Mouse (Mus musculus) NIH3T3 (cell line): ENCODE measurements at regions not wholly inside any gene's neighbourhood (a gene's known extent, or its start where the extent isn't known, plus 50 kb on each side); places are given as distances from the start of the nearest gene placed in this dataset.

Experiments
- DNase-seq: peaks from one replicate; pipeline ENCODE4 v3.0.0-alpha.2; 2012; ENCODE audit warnings: low read depth

DNA sequence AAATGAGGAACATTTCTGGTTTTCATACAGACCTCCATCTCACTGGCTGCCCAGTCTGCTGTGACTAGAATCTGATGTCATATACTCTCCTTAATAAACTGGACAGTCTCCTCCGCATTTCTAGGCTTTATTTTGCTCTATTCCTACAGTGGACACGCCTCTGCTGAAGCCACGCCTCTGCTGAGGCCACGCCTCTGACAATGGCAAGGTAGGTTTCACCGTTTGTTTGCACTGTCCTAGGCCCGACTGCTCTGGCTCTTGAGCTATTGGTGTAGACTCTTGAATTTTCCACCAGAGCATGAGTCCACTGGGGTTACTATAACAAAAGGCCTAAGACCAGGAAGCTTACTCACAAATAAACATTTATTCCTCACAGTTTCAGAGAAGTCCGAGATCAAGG is 69.8 kb upstream of the Pax2 start:
- no peak for DNase-seq

DNA sequence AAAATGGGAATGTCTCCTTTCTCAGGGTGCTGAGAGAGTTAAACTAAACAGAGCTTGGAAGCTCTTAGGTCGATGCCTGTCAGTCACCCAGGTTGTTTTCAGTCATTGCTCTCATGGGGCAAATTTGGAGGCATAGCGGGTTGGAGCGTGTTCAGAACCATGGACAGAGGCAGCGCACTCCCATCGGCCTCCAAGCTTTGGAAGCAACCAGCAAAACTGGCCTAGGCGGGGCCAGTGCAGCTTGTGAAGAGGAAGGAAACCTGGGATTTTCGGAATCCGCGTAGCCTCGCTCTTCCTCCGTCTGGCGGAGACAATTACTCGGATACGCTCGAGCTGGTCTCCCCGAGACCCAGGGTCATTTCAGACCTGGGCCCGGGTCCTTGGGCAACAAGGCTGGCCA is 63.4 kb upstream of the Pax2 start:
- peak; percentile 88 for DNase-seq

DNA sequence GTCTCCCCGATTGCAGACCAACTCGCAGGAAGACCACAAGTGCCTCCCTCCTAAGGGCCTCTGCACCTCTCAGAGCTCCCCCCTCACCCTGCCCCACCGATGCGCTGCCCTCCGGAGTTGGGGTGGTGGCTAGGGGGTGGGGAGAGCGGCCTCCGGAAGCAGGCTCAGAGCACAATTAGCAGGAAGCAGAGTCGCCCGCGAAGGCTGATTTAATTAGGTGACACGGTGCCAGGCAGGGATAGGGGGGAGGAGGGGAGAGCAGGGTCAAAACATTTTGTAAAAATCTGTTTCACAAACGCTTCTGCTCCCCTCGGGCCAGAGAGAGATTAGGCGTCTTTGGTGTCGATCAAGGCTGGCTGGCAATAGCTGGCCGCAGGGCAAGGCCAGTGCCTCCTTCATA is 63.0 kb upstream of the Pax2 start:
- DNase-seq = no peak

DNA sequence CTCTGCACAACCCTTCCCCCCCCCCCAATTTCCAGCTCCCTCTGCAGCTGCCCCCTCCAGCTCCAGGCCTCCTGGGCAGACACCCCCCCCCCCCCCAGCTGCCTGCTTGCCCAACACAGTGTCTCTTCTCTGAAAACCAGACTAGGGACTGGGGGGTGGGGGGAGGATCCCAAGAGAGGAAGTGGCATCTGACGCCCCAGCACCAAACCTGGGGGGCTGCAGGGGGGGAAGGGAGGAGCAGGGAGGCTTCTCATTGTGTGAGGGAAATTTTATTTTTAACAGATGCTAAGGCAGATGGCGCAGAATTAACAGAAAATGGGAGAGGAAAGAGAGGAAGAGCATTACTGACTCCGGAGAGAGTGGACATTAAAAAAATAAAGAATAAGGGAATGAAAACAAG is 60.5 kb upstream of the Pax2 start:
- no peak for DNase-seq

- no peak for DNase-seq
Measured at GRCm38 (mm10) chr19:44696059-44696712, 59.7 kb upstream of the Pax2 start.

GRCm38 (mm10) chr19:44696773-44697172 is 59.1 kb upstream of the Pax2 start:
- DNase-seq = no peak

DNA sequence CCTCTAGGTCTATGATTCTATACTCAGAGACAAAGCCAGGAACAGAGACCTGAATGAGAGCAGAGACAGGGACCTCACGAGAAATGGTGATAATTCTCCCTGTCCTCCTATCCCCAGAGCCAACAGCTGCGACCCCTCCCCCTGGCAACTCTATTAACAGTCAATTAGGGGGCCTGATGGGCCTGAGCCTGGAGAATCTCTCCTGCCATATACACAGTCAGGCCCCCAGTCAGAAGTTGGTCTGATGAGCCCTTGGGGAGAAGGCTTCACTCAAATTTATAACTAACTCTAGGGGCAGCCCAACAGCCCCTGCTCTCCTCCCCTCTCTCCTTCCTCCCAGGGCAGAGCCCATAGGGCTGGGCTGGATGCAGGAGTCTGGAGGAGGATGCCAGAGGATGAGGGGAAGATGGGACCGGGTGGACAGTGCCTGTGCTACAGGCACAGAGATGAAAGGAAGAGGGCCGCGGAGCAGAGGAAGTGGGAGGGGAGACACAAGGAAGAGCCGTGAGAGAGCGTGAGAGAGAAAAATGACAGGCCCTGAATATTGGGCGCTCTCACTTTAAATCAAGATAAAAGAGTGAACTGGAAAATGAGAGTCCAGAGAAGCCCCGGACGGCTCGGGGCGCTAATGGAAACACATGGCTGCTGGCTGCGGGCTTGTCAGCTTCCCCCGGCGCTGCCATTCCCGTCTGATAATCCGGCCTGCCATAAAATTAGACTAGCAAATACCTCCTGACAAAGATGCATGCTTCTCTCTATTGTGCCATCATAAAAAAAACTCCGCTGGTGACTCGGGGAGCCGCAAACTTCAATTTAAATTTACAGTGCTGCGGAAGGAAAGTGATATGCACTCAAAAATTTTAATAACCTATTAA is 57.2 kb upstream of the Pax2 start:
- no peak for DNase-seq
